Mouse (Mus musculus): ENCODE results near the gene Chrna4.

DNA sequence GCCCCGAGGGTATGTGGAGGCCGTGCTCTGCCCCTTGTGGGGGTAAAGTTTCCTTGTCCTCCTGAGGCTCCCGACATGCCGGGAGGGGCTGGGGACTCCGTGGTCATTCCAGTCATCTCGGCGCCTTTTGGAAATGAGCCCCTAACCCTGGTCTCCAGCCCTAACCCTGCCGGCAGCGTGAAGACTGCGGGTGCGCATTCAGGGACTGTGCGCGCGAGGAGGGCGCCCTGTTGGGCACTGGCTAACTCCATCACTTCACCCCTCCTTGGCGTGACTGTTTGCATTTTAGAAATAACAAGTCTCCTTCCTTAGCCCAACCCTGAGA, 4.0 kb downstream of the Chrna4 start:
- TF ChIP-seq CTCF (IDR thresholded peaks at IDR 0.05; ENCODE audit: borderline replicate concordance, extremely low read depth, insufficient read depth, insufficient read length): no peak
- no peak for TF ChIP-seq POLR2A (IDR thresholded peaks at IDR 0.05; ENCODE audit: borderline replicate concordance, extremely low read depth, insufficient read depth, insufficient read length, poor library complexity, severe bottlenecking)
